Mouse (Mus musculus): Measurements from ENCODE around the gene P4htm. TPM values are rescaled to one million over a fixed set of nuclear protein-coding genes. Genes with fewer than 3 reads are reported as not detected.

The P4htm gene
- total and polyA plus RNA-seq, 3 experiments = 5.4 to 11.0 (median 7.9) TPM

DNA sequence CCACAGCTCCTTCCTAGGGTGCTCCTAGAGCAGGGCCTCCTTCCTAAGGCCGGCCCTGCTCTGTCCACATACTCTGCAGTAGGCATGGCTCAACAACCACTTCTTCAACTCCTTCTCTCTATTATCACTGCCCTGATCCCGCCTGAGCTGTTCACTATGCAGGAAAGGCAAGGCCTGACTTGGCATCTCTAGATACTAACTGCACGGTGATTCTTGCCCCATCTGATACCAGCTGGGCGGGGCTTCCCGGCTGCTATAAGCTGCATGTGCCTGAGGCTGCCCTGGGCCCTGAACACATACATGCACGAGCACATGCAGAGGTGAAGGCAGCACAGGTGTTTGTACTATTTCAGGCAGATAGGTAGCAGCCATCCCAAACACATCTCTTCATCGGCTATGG, 33.3 kb downstream of the P4htm start:
- peaks cover 20% of the 10 kb centered on the region for H3K79me2 ChIP-seq (replicated peaks; ENCODE audit: control insufficient read depth, extremely low read depth, insufficient read depth, poor library complexity, severe bottlenecking)
- no peak for DNase-seq (ENCODE audit: extremely low read depth)
- H3K4me3 ChIP-seq (replicated peaks in 1 of 3; ENCODE audit: low read depth in 2 of 3, low read length in 2 of 3, poor library complexity in 1 of 3) = no peak overlapping the region
- no peak overlapping the region for H3K4me2 ChIP-seq (ENCODE audit: insufficient read depth, low read depth, poor library complexity, severe bottlenecking)
- H3K4me1 ChIP-seq (ENCODE audit: control insufficient read depth in 1 of 2, insufficient read depth in 2 of 2) = peaks cover 13 to 50% of the 10 kb centered on the region in 2 experiments
- TF ChIP-seq MAX (IDR thresholded peaks at IDR 0.05; ENCODE audit: low read length) (no peak), MEF2A (IDR thresholded peaks at IDR 0.05; ENCODE audit: borderline replicate concordance, low read depth, low read length) (no peak), SIN3A (IDR thresholded peaks at IDR 0.05; ENCODE audit: low read length) (no peak), TBP (conservative IDR thresholded peaks at IDR 0.05; ENCODE audit: low read depth, low read length) (no peak), EP300 (IDR thresholded peaks at IDR 0.05; ENCODE audit: low read length) (no peak), POLR2AphosphoS2 (IDR thresholded peaks at IDR 0.05; ENCODE audit: low read depth, low read length) (no peak), CTCF (conservative IDR thresholded peaks at IDR 0.05 in 1 of 2, IDR thresholded peaks at IDR 0.05 in 1 of 2; ENCODE audit: low read depth in 2 of 2, low read length in 2 of 2) (no peak), RCOR1 (conservative IDR thresholded peaks at IDR 0.05; ENCODE audit: low read depth, low read length) (no peak), UBTF (IDR thresholded peaks at IDR 0.05; ENCODE audit: low read depth, low read length) (no peak), SMC3 (IDR thresholded peaks at IDR 0.05; ENCODE audit: low read depth, low read length) (no peak), USF2 (conservative IDR thresholded peaks at IDR 0.05; ENCODE audit: low read depth, low read length) (no peak), TCF12 (IDR thresholded peaks at IDR 0.05; ENCODE audit: low read depth, low read length) (no peak), PAX5 (IDR thresholded peaks at IDR 0.05; ENCODE audit: low read length) (no peak), KAT2A (IDR thresholded peaks at IDR 0.05; ENCODE audit: insufficient replicate concordance, low read length) (no peak), ZNF384 (IDR thresholded peaks at IDR 0.05; ENCODE audit: low read depth, low read length) (no peak)
- H3K9me3 ChIP-seq (replicated peaks; ENCODE audit: low read length) = no peaks in the 10 kb centered on the region
- H3K36me3 ChIP-seq (replicated peaks in 1 of 2; ENCODE audit: control insufficient read depth in 1 of 2, insufficient read depth in 1 of 2, low read length in 1 of 2) = peaks cover 39 to 54% of the 10 kb centered on the region in 2 experiments
- dilution Hi-C loops (cut with MboI; ENCODE audit: extremely low pct_ligation_motif_present, extremely low pct_unique_long_range_greater_than_20kb, low sequenced_read_pairs) (no loop called here), in situ Hi-C loops (cut with MboI; ENCODE audit: low pct_ligation_motif_present, low pct_unique_long_range_greater_than_20kb, low sequenced_read_pairs) (no loop called here)
- H3K9ac ChIP-seq (ENCODE audit: insufficient read depth, low read depth) = no peak overlapping the region
- no peak overlapping the region for H3K27ac ChIP-seq (ENCODE audit: insufficient read depth, low read depth)
- no peaks in the 10 kb centered on the region for H3K27me3 ChIP-seq (replicated peaks)

DNA sequence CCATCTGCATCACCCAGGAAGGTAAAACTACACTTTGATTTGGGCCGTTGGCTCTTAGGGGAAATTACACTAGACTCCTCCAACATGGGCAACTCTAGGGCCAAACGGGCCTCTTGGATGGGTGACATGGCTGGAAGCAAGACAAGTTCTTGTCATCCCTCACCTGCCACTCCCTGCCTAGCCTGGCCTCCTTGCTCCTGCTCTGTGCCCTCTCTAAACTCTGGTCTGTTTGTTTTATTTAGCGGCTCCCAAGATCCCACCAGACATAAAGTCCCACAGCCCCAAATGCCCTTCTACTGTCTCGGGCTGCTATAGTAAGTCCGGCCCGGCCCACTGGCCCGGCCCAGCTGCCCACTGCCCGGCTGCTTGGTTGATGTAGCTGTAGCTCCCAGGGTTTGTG, 33.8 kb downstream of the P4htm start:
- TF ChIP-seq TBP (conservative IDR thresholded peaks at IDR 0.05; ENCODE audit: low read depth, low read length) = no peak
- peaks cover 44 to 59% of the 10 kb centered on the region in 2 experiments for H3K36me3 ChIP-seq (replicated peaks in 1 of 2; ENCODE audit: control insufficient read depth in 1 of 2, insufficient read depth in 1 of 2, low read length in 1 of 2)
- DNase-seq (ENCODE audit: extremely low read depth) = no peak

More for the DNA sequence above, 33.8 kb downstream of the P4htm start:
- Histone ChIP-seq H3K9ac (ENCODE audit: insufficient read depth, low read depth) (no peak overlapping the region), H3K4me1 (ENCODE audit: control insufficient read depth in 1 of 2, insufficient read depth in 2 of 2) (peaks cover 13 to 50% of the 10 kb centered on the region in 2 experiments), H3K27me3 (replicated peaks) (no peaks in the 10 kb centered on the region), H3K4me2 (ENCODE audit: insufficient read depth, low read depth, poor library complexity, severe bottlenecking) (no peak overlapping the region), H3K4me3 (replicated peaks in 1 of 3; ENCODE audit: low read depth in 2 of 3, low read length in 2 of 3, poor library complexity in 1 of 3) (no peak overlapping the region), H3K79me2 (replicated peaks; ENCODE audit: control insufficient read depth, extremely low read depth, insufficient read depth, poor library complexity, severe bottlenecking) (peaks cover 20% of the 10 kb centered on the region), H3K9me3 (replicated peaks; ENCODE audit: low read length) (no peaks in the 10 kb centered on the region), H3K27ac (ENCODE audit: insufficient read depth, low read depth) (no peak overlapping the region)
- dilution Hi-C loops (cut with MboI; ENCODE audit: extremely low pct_ligation_motif_present, extremely low pct_unique_long_range_greater_than_20kb, low sequenced_read_pairs) = no loop called here
- in situ Hi-C loops (cut with MboI; ENCODE audit: low pct_ligation_motif_present, low pct_unique_long_range_greater_than_20kb, low sequenced_read_pairs) = no loop called here
